Mouse (Mus musculus) kidney, embryonic 15.5 days (tissue): ENCODE results near the gene Vps13d. TPM values are rescaled to one million over a fixed set of nuclear protein-coding genes. Genes with fewer than 3 reads are reported as not detected.

Source experiments
- ATAC-seq: fragments of 200-750 bp; cut with Nextera tagmentation; replicated peaks from 2 replicates; pipeline ENCODE4 v1.8.0; 2017; ENCODE audit warnings: moderate TSS enrichment; ENCODE audit not compliant: low FRiP score
- H3K27ac ChIP-seq: fragments of 300-500 bp; sonication (generic); 2 replicates; pipeline ENCODE4 v1.5.1; 2015; ENCODE audit warnings: mild to moderate bottlenecking, inconsistent platforms
- H3K27me3 ChIP-seq: fragments of 300-500 bp; sonication (generic); 2 replicates; pipeline ENCODE4 v1.6.1; 2015; ENCODE audit warnings: inconsistent platforms
- H3K36me3 ChIP-seq: fragments of 300-500 bp; sonication (generic); 2 replicates; pipeline ENCODE4 v1.6.1; 2015; ENCODE audit warnings: inconsistent platforms
- H3K4me1 ChIP-seq: fragments of 300-500 bp; sonication (generic); 2 replicates; pipeline ENCODE4 v1.6.1; 2015; ENCODE audit warnings: inconsistent platforms
- H3K4me2 ChIP-seq: fragments of 300-500 bp; sonication (generic); 2 replicates; pipeline ENCODE4 v1.6.1; 2015; ENCODE audit warnings: moderate library complexity, mild to moderate bottlenecking, inconsistent platforms
- H3K4me3 ChIP-seq: fragments of 300-500 bp; sonication (generic); replicated peaks from 2 replicates; pipeline ENCODE4 v1.5.1; 2015; ENCODE audit warnings: mild to moderate bottlenecking, inconsistent platforms
- H3K9ac ChIP-seq: fragments of 300-500 bp; sonication (generic); 2 replicates; pipeline ENCODE4 v1.6.1; 2015; ENCODE audit warnings: mild to moderate bottlenecking, inconsistent platforms
- H3K9me3 ChIP-seq: fragments of 300-500 bp; sonication (generic); replicated peaks from 2 replicates; pipeline ENCODE4 v1.6.1; 2016; ENCODE audit warnings: inconsistent platforms
- WGBS: fragments of 180-500 bp; shearing (Covaris S2); methylation state at CpG from one replicate; pipeline ENCODE4 v1.1.7; 2015; ENCODE audit warnings: mixed read lengths; 5-methylcytosine and 5-hydroxymethylcytosine counted together
- polyA plus RNA-seq: library from polyadenylated mRNA; unstranded; fragments of >200 nt; fragmentation: Nextera tagmentation; extraction: Ambion mirVana; gene quantifications from 2 replicates; pipeline ENCODE4 v1.2.1, GENCODE M21; 2015

Gene Vps13d
- polyA plus RNA-seq, 1 experiment from 2014 or later, result 9.9 TPM

GRCm38 (mm10) chr4:145037006-145037405 lies 157.8 kb downstream of the Vps13d start:
- Histone ChIP-seq H3K4me3 (no peak overlapping the region), H3K36me3 (peaks cover 22% of the 10 kb centered on the region), H3K27me3 (no peaks in the 10 kb centered on the region), H3K4me2 (no peak overlapping the region), H3K9ac (no peak overlapping the region), H3K27ac (peak overlapping the region; percentile 76; the same call in 1 of the 2 replicates), H3K9me3 (no peaks in the 10 kb centered on the region), H3K4me1 (peaks cover 72% of the 10 kb centered on the region)
- WGBS, result 51% methylated on average over 3 of the region's 3 CpGs
- no peak for ATAC-seq

- WGBS, result 50% methylated on average over 3 of the region's 3 CpGs
- no peak overlapping the region for H3K9ac ChIP-seq
- peaks cover 14% of the 10 kb centered on the region for H3K36me3 ChIP-seq
- H3K4me1 ChIP-seq, result peaks cover 77% of the 10 kb centered on the region
- no peaks in the 10 kb centered on the region for H3K27me3 ChIP-seq
- H3K27ac ChIP-seq, result peak overlapping the region; percentile 93
- no peaks in the 10 kb centered on the region for H3K9me3 ChIP-seq
- H3K4me3 ChIP-seq, result no peak overlapping the region
- no peak for ATAC-seq
- H3K4me2 ChIP-seq, result no peak overlapping the region
Observed at GRCm38 (mm10) chr4:145035450-145035849, 159.4 kb downstream of the Vps13d start.

- ATAC-seq, result peak; percentile 87
- H3K27ac ChIP-seq, result peak overlapping the region; percentile 93
- peaks cover 8% of the 10 kb centered on the region for H3K36me3 ChIP-seq
- H3K4me1 ChIP-seq, result peaks cover 77% of the 10 kb centered on the region
- no peaks in the 10 kb centered on the region for H3K27me3 ChIP-seq
- no peaks in the 10 kb centered on the region for H3K9me3 ChIP-seq
- H3K4me3 ChIP-seq, result no peak overlapping the region
- 4% methylated on average over 11 of the region's 11 CpGs for WGBS
- H3K9ac ChIP-seq, result 0 out of 2 replicates have a peak overlapping the region, but pooled peaks have one; percentile 21
- H3K4me2 ChIP-seq, result peak overlapping the region; percentile 27; the same call in 1 of the 2 replicates
Observed at GRCm38 (mm10) chr4:145034506-145035243, 160.1 kb downstream of the Vps13d start.

DNA sequence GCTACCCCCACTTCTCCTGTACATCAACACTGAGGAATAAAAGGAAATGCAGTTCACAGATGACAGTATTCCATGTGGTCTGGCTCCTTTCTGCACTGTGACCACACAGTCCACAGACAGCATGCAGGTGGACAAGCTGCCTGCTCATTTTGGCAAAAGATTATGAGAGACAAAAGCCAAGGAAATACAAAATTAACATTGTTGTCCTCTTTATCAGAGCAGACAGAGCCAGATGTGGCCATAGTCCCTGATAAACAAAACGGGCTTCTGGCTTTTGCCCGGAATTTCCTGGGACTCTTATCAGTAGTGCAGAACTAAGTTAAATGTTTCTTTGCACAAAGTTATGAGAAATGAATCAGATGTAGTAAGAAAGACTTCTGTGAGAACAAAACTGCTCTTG lies 161.4 kb downstream of the Vps13d start:
- H3K4me3 ChIP-seq, result no peak overlapping the region
- no peak for ATAC-seq
- no peak overlapping the region for H3K9ac ChIP-seq
- no peaks in the 10 kb centered on the region for H3K27me3 ChIP-seq
- no peaks in the 10 kb centered on the region for H3K9me3 ChIP-seq
- 50% methylated on average over 2 of the region's 2 CpGs for WGBS
- peaks cover 72% of the 10 kb centered on the region for H3K4me1 ChIP-seq
- no peak overlapping the region for H3K4me2 ChIP-seq
- peak overlapping the region; percentile 93 for H3K27ac ChIP-seq
- H3K36me3 ChIP-seq, result peaks cover 11% of the 10 kb centered on the region

DNA sequence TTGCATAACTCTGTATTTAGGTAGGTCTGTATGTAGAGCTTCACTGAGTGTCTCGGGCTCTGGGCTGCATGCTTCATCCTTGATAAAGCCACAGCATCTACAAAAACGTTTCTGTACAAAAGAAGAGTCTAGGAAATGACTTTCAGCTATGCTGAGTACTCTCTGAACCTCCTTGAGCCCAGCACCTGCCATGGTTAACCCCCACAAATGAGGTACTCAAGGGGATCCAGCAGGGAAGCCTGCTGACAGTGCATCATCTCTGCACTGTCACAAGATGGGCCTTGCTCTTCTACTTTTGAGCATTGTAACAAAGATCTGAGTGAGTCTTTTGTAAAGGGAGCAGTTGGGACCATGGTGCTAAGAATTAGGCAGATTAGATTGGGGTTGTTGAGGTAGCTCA lies 162.2 kb downstream of the Vps13d start:
- H3K27me3 ChIP-seq, result no peaks in the 10 kb centered on the region
- no peak overlapping the region for H3K4me3 ChIP-seq
- no peak overlapping the region for H3K9ac ChIP-seq
- no peak for ATAC-seq
- H3K4me2 ChIP-seq, result no peak overlapping the region
- WGBS, result 69% methylated on average over 2 of the region's 2 CpGs
- H3K36me3 ChIP-seq, result peaks cover 11% of the 10 kb centered on the region
- H3K4me1 ChIP-seq, result peaks cover 65% of the 10 kb centered on the region
- H3K27ac ChIP-seq, result peak overlapping the region; percentile 93; the same call in 1 of the 2 replicates
- no peaks in the 10 kb centered on the region for H3K9me3 ChIP-seq

DNA sequence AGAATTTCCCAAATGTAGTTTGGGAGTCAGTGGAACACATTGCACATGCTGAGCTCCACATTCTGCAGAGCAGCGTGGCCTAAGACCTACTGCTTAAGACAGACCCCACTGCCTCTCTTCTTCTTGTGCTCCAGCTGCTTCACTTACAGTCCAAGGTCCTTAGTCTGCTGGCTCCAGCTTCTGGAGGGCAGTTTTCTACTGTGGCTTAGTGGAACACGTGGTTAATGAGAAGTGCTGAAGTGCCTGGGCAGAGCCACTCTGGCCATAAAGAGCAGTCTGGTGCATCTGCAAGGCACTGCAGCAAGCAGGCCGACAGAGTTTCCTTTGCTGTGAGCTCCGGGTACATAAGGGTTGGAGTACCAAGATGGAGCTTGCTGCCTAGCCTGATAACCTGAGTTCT lies 163.3 kb downstream of the Vps13d start:
- peak overlapping the region; percentile 56 for H3K27ac ChIP-seq
- no peaks in the 10 kb centered on the region for H3K27me3 ChIP-seq
- WGBS, result 44% methylated on average over 4 of the region's 4 CpGs
- H3K9ac ChIP-seq, result no peak overlapping the region
- ATAC-seq, result peak; percentile 44
- 0 out of 2 replicates have a peak, but pooled peaks cover 5% of the 10 kb centered on the region for H3K36me3 ChIP-seq
- H3K4me3 ChIP-seq, result no peak overlapping the region
- no peak overlapping the region for H3K4me2 ChIP-seq
- H3K4me1 ChIP-seq, result peaks cover 65% of the 10 kb centered on the region
- no peaks in the 10 kb centered on the region for H3K9me3 ChIP-seq

- Histone ChIP-seq H3K4me2 (no peak overlapping the region), H3K9me3 (no peaks in the 10 kb centered on the region), H3K9ac (no peak overlapping the region), H3K36me3 (0 out of 2 replicates have a peak, but pooled peaks cover 5% of the 10 kb centered on the region), H3K4me3 (no peak overlapping the region), H3K27me3 (no peaks in the 10 kb centered on the region), H3K4me1 (peaks cover 64% of the 10 kb centered on the region), H3K27ac (peak overlapping the region; percentile 91)
- WGBS, result 43% methylated on average over 7 of the region's 7 CpGs
- peak; percentile 22 for ATAC-seq
Observed at GRCm38 (mm10) chr4:145026449-145026851, 168.4 kb downstream of the Vps13d start.

DNA sequence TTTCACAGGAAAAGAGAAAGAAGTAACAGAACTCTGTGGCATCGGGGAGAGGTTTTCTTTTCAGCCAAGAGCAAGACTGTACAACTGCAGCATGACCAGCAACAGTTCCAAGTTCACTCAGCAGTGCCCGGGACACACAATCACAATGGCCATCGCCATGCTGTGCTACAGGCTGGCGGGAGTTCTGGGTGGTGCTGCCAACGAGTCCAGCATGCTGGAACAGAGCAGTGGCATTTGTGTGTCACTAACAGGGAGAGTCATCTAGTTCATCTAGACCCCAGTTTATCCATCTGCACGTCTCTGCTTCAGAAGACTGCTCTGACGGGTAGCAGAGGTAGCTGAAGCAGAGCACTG lies 169.4 kb downstream of the Vps13d start:
- H3K4me3 ChIP-seq, result no peak overlapping the region
- no peaks in the 10 kb centered on the region for H3K9me3 ChIP-seq
- H3K27me3 ChIP-seq, result no peaks in the 10 kb centered on the region
- 0 out of 2 replicates have a peak, but pooled peaks have one; percentile 3 for ATAC-seq
- no peak overlapping the region for H3K4me2 ChIP-seq
- 0 out of 2 replicates have a peak overlapping the region, but pooled peaks have one; percentile 26 for H3K9ac ChIP-seq
- 0 out of 2 replicates have a peak, but pooled peaks cover 5% of the 10 kb centered on the region for H3K36me3 ChIP-seq
- 43% methylated on average over 7 of the region's 7 CpGs for WGBS
- peaks cover 62% of the 10 kb centered on the region for H3K4me1 ChIP-seq
- peak overlapping the region; percentile 91 for H3K27ac ChIP-seq

DNA sequence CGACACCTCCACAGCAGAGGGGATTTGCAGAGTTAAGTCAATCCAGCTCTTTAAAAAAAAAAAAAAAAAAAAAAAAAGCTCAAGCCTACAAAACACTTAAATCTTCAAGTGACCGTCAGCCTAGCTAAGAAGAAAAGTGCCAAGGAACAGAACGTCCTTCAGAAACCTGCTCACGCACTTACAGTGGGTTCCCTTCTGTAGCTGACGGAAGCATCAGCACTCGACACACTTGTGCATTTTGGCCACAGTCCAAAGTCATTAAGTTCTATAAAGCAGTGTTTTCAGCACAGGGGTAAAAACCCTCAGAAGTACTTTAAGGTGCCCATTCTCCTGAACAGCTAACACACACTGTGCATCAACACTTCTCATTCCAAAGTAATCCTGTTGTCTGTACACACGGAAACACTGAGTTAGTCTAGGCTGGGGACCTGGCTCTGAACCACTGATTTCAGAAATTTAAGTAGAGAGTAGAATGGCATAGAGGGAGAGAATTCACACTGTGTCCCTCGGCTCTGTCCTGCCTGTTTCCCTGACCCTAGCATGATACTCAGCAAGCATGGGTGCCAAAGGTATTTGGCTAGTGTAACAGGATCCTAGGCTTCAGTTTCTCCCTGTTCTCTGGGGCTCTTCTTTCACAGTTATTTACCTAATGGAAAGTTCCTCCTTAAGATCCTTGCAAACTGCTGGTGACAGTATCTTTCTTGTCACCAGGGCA lies 170.0 kb downstream of the Vps13d start:
- Histone ChIP-seq H3K36me3 (peaks cover 6% of the 10 kb centered on the region; the same call in 1 of the 2 replicates), H3K9me3 (no peaks in the 10 kb centered on the region), H3K4me3 (no peak overlapping the region), H3K27ac (peak overlapping the region; percentile 91), H3K4me1 (peaks cover 62% of the 10 kb centered on the region), H3K9ac (0 out of 2 replicates have a peak overlapping the region, but pooled peaks have one; percentile 15), H3K4me2 (no peak overlapping the region), H3K27me3 (no peaks in the 10 kb centered on the region)
- peak; percentile 37 for ATAC-seq
- WGBS, result 24% methylated on average over 8 of the region's 8 CpGs

DNA sequence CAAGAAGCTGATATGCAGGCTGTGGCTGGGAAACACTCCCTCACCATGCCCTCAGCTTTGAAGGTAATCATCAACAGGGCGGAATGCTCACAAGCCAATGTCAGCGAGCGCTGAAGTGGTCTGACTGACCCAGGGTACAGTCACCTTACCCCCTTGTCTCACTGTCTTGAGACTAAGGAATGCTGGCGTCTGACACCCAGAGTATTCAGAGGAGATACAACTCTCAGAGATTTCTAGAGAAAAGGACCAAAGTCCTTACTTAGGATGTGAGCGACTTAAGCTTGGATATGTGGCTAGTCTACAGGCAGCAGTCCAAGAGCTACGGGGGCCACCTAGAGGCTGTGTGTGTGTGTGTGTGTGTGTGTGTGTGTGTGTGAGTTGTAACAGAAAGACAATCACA lies 170.9 kb downstream of the Vps13d start:
- WGBS, result 51% methylated on average over 6 of the region's 6 CpGs
- Histone ChIP-seq H3K9me3 (no peaks in the 10 kb centered on the region), H3K36me3 (peaks cover 12% of the 10 kb centered on the region; the same call in 1 of the 2 replicates), H3K27ac (peak overlapping the region; percentile 91), H3K27me3 (no peaks in the 10 kb centered on the region), H3K9ac (no peak overlapping the region), H3K4me3 (no peak overlapping the region), H3K4me1 (peaks cover 62% of the 10 kb centered on the region), H3K4me2 (no peak overlapping the region)
- peak; percentile 71 for ATAC-seq

DNA sequence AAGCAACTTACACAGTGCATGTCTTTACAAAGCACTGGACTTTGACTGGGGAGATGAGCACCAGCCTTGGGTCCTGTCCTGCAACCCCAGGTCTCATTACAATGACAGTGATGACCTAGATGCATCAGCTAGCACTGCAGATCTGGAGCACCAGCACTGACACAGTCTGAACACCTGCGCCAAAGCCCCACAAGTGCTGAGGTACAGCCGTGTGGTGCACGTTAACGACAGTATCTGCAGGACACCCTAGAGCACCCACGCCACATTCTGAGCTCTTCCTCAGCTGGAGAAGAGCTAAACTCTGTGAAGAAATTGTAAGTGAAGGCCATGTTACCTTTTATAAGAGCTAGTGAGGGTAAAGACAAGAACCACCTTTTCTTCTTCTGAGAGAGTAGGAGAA lies 172.0 kb downstream of the Vps13d start:
- no peak overlapping the region for H3K4me3 ChIP-seq
- no peak for ATAC-seq
- H3K4me2 ChIP-seq, result no peak overlapping the region
- no peak overlapping the region for H3K9ac ChIP-seq
- H3K36me3 ChIP-seq, result peaks cover 13% of the 10 kb centered on the region; the same call in 1 of the 2 replicates
- H3K27me3 ChIP-seq, result no peaks in the 10 kb centered on the region
- no peaks in the 10 kb centered on the region for H3K9me3 ChIP-seq
- WGBS, result 92% methylated on average over 5 of the region's 5 CpGs
- peak overlapping the region; percentile 91 for H3K27ac ChIP-seq
- H3K4me1 ChIP-seq, result peaks cover 63% of the 10 kb centered on the region

GRCm38 (mm10) chr4:145022211-145022610 lies 172.6 kb downstream of the Vps13d start:
- 98% methylated on average over 2 of the region's 2 CpGs for WGBS
- no peak overlapping the region for H3K4me3 ChIP-seq
- peaks cover 13% of the 10 kb centered on the region; the same call in 1 of the 2 replicates for H3K36me3 ChIP-seq
- 0 out of 2 replicates have a peak, but pooled peaks have one; percentile 1 for ATAC-seq
- no peak overlapping the region for H3K4me2 ChIP-seq
- H3K9ac ChIP-seq, result no peak overlapping the region
- no peaks in the 10 kb centered on the region for H3K27me3 ChIP-seq
- peak overlapping the region; percentile 91 for H3K27ac ChIP-seq
- no peaks in the 10 kb centered on the region for H3K9me3 ChIP-seq
- peaks cover 64% of the 10 kb centered on the region for H3K4me1 ChIP-seq
